Mouse (Mus musculus) mouse trophoblast stem cell (cell line): ENCODE measurements around the gene Rap1gds1.

Source experiments
- in situ Hi-C, 2 experiments: fragments of 300-500 bp; cut with MseI, MboI; formaldehyde crosslinking; loops; 2 replicates in 1 of 2; 3 replicates in 1 of 2; pipeline ENCODE4 v1.15.1; 2025

The Rap1gds1 gene

DNA sequence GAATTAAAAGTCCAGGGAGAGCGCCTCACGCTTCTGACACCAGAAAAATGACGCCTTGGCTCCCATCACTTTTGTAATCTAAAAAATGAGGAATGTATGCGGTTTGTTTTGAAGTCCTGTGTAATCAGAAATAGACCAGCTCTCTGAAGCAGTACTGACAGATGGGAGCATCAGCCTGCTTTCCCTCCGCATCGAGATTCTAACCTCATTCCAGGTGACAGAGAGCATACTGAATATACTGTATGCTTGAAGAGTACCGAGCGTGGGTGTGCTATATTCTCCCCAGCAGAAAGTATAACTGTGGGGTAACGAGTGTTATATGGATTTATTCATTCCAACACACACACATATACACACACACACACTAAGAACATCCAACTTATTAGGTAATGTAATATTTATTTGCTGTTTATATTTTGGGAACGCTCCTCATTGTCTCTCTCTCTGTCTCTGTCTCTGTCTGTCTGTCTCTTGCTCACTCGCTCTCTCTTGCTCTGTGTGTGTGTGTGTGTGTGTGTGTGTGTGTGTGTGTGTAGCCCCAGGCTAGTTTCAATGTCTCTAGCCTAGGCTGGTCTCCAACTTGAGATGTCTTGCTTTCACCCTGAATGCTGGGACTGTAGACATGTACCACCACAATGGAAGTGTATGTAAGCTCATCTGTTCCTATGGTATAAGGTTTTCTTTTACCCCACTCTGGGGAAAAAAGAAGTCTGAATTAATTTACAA, 193.8 kb downstream of the Rap1gds1 start:
- in situ Hi-C loops, result no loop called here

- in situ Hi-C loops, result no loop called here
Observed at GRCm38 (mm10) chr3:138877741-138878140, 197.3 kb downstream of the Rap1gds1 start.

GRCm38 (mm10) chr3:138876931-138877361, 198.1 kb downstream of the Rap1gds1 start:
- in situ Hi-C loops, result no loop called here

- in situ Hi-C loops, result no loop called here
Observed at GRCm38 (mm10) chr3:138876418-138876817, 198.6 kb downstream of the Rap1gds1 start.

- in situ Hi-C loops, result no loop called here
Observed at GRCm38 (mm10) chr3:138875936-138876335, 199.1 kb downstream of the Rap1gds1 start.
